Comparison of ENCODE assay signal across 9 mouse cellular contexts in genomic region chr1:37231295-37231701, GRCm38 (mm10). TPM values are rescaled to one million over a fixed set of nuclear protein-coding genes. Genes with fewer than 3 reads are reported as not detected.
A peak's percentile ranks its signal among the peaks of the same experiment; 100 is the strongest.
DNase-seq lines count a peak whose midpoint lies in the region; ATAC-seq and TF ChIP-seq lines count a peak whose summit lies in the region.
"Had no signal": no experiment of that assay in that cellular context is flagged by ENCODE, and none has a peak within 500 bp of the region (broad histone marks: within the 10 kb centered on the region; RNA-seq: fewer than 3 reads in every experiment).

No protein-coding gene starts in this region.

- TF ChIP-seq POLR2A in embryonic fibroblast, embryonic 13.5 days (IDR thresholded peaks at IDR 0.05; ENCODE audit: low read depth, low read length) = no peak

- WGBS in intestine, embryonic 16.5 days = 34% methylated on average over 6 of the region's 6 CpGs
- WGBS in midbrain, embryonic 13.5 days = 80% methylated on average over 6 of the region's 6 CpGs
- WGBS in forebrain, embryonic 13.5 days = 75% methylated on average over 6 of the region's 6 CpGs

- peak; percentile 15 to 34 for DNase-seq in left cerebral cortex, adult 18-20 months (ENCODE audit: low spot score in 2 of 2)
- DNase-seq in left cerebral cortex, adult 2 months (ENCODE audit: extremely low spot score in 1 of 2, low spot score in 2 of 2) = no peak
- DNase-seq in right cerebral cortex, postnatal 14 days = peak; percentile 29
- no peak for DNase-seq in natural killer cell, adult 2 months (ENCODE audit: low spot score in 2 of 2)
- DNase-seq: midbrain, embryonic 14.5 days had no signal

- intact Hi-C loops in left cerebral cortex, adult 2 months (cut with DNase I) = no loop called here

- no peaks in the 10 kb centered on the region for H3K9me3 ChIP-seq in intestine, embryonic 16.5 days (ENCODE audit: control insufficient read depth, low read length)
- H3K9me3 ChIP-seq in midbrain, embryonic 13.5 days = 0 out of 2 replicates have a peak, but pooled peaks cover 5% of the 10 kb centered on the region
- H3K9me3 ChIP-seq in forebrain, embryonic 13.5 days (replicated peaks) = peaks cover 5% of the 10 kb centered on the region

- no peak overlapping the region for H3K4me2 ChIP-seq in intestine, embryonic 16.5 days (ENCODE audit: low read depth, low read length)
- no peak overlapping the region for H3K4me2 ChIP-seq in midbrain, embryonic 13.5 days (replicated peaks)
- H3K4me2 ChIP-seq in forebrain, embryonic 13.5 days = no peak overlapping the region

- H3K27me3 ChIP-seq in intestine, embryonic 16.5 days (replicated peaks; ENCODE audit: control insufficient read depth, insufficient read depth, low read length) = no peaks in the 10 kb centered on the region
- no peaks in the 10 kb centered on the region for H3K27me3 ChIP-seq in midbrain, embryonic 13.5 days
- no peaks in the 10 kb centered on the region for H3K27me3 ChIP-seq in forebrain, embryonic 13.5 days

- no peaks in the 10 kb centered on the region for H3K36me3 ChIP-seq in intestine, embryonic 16.5 days (ENCODE audit: control insufficient read depth, insufficient read depth, low read length)
- H3K36me3 ChIP-seq in midbrain, embryonic 13.5 days = no peaks in the 10 kb centered on the region
- H3K36me3 ChIP-seq in forebrain, embryonic 13.5 days (ENCODE audit: poor library complexity, severe bottlenecking) = no peaks in the 10 kb centered on the region

- no peak overlapping the region for H3K27ac ChIP-seq in left cerebral cortex, adult 2 months
- no peak overlapping the region for H3K27ac ChIP-seq in embryonic fibroblast, embryonic 13.5 days (ENCODE audit: insufficient read depth, low read length)
- H3K27ac ChIP-seq in intestine, embryonic 16.5 days (ENCODE audit: low read length) = no peak overlapping the region
- H3K27ac ChIP-seq in midbrain, embryonic 13.5 days = no peak overlapping the region
- H3K27ac ChIP-seq in forebrain, embryonic 13.5 days = no peak overlapping the region

- TF ChIP-seq CTCF in left cerebral cortex, adult 2 months (IDR thresholded peaks at IDR 0.05) = no peak
- TF ChIP-seq CTCF in embryonic fibroblast, embryonic 13.5 days (IDR thresholded peaks at IDR 0.05; ENCODE audit: borderline replicate concordance, insufficient read depth, low read length) = no peak

- no peaks in the 10 kb centered on the region for H3K4me1 ChIP-seq in embryonic fibroblast, embryonic 13.5 days (ENCODE audit: control insufficient read depth, insufficient read depth, low read length)
- no peaks in the 10 kb centered on the region for H3K4me1 ChIP-seq in intestine, embryonic 16.5 days (ENCODE audit: control insufficient read depth, insufficient read depth, low read length)
- no peaks in the 10 kb centered on the region for H3K4me1 ChIP-seq in midbrain, embryonic 13.5 days (replicated peaks)
- H3K4me1 ChIP-seq in forebrain, embryonic 13.5 days = no peaks in the 10 kb centered on the region

- no peak overlapping the region for H3K4me3 ChIP-seq in left cerebral cortex, adult 2 months
- H3K4me3 ChIP-seq in embryonic fibroblast, embryonic 13.5 days (ENCODE audit: insufficient read depth, low read length) = peak overlapping the region; percentile 4; the same call in 1 of the 2 replicates
- no peak overlapping the region for H3K4me3 ChIP-seq in intestine, embryonic 16.5 days (ENCODE audit: low read length)
- H3K4me3 ChIP-seq in midbrain, embryonic 13.5 days (replicated peaks) = no peak overlapping the region
- no peak overlapping the region for H3K4me3 ChIP-seq in forebrain, embryonic 13.5 days

- peak; percentile 74 for ATAC-seq in intestine, embryonic 16.5 days
- ATAC-seq in midbrain, embryonic 13.5 days = no peak
- no peak for ATAC-seq in forebrain, embryonic 13.5 days

- no peak overlapping the region for H3K9ac ChIP-seq in intestine, embryonic 16.5 days (ENCODE audit: low read depth, low read length)
- no peak overlapping the region for H3K9ac ChIP-seq in midbrain, embryonic 13.5 days (replicated peaks)
- H3K9ac ChIP-seq in forebrain, embryonic 13.5 days = no peak overlapping the region

RNA-seq across cellular contexts. Expression of gene Cnga3, which starts 17.1 kb away (rescaled TPM):
- total RNA-seq in left cerebral cortex, adult 18-20 months (2021) = under 1 TPM in 1 of 2 experiments, not detected in 1; 0.12 TPM
- total RNA-seq in left cerebral cortex, adult 2 months (2021) = under 1 TPM; 0.09 to 0.16 TPM
- 0.14 TPM in 1 of 2 replicates, not detected in the other for polyA plus RNA-seq in embryonic fibroblast, embryonic 13.5 days (2011; ENCODE audit: insufficient read length, low read depth, missing spikeins)
- 0.12 and 0.21 TPM in 2 replicates for polyA plus RNA-seq in intestine, embryonic 16.5 days (2015; fragmentation: Nextera tagmentation; extraction: Ambion mirVana)
- 0.15 and 0.16 TPM in 2 replicates for polyA plus RNA-seq in midbrain, embryonic 13.5 days (2015; fragmentation: Nextera tagmentation; extraction: Ambion mirVana)
- 0.06 and 0.09 TPM in 2 replicates for polyA plus RNA-seq in forebrain, embryonic 13.5 days (2015; fragmentation: Nextera tagmentation; extraction: Ambion mirVana)

Comparison
In these comparisons a context has a peak if more than half of its experiments do, and no peak if none do; other contexts are left out.
1. DNase-seq: peak in left cerebral cortex, adult 18-20 months (2 of 2) and right cerebral cortex, postnatal 14 days (single experiment); none in left cerebral cortex, adult 2 months (0 of 2) and natural killer cell, adult 2 months (0 of 2).